Mouse (Mus musculus) cerebellum, adult 2 months (tissue): ENCODE measurements around the gene Stard7.

Source experiments
- CTCF ChIP-seq: fragments of 200-500 bp; IDR thresholded peaks from 2 replicates; pipeline ENCODE4 v1.5.1; 2011; ENCODE audit warnings: low read depth, mild to moderate bottlenecking, control low read depth, low read length, moderate library complexity, borderline replicate concordance; ENCODE audit not compliant: insufficient read depth
- POLR2A ChIP-seq: fragments of 200-500 bp; IDR thresholded peaks from 2 replicates; pipeline ENCODE4 v1.6.1; 2011; ENCODE audit warnings: low read length, control low read depth, borderline replicate concordance; ENCODE audit not compliant: insufficient read depth

- TF ChIP-seq POLR2A (no peak), CTCF (no peak)
Measured at GRCm38 (mm10) chr2:127237897-127238610, 32.0 kb upstream of the Stard7 start.
